Mouse (Mus musculus) lung, postnatal 14 days (tissue): Measurements from ENCODE around the gene Lrrc42.

Experiments used
- DNase-seq: peaks from one replicate; pipeline ENCODE4 v3.0.0; 2021

Gene Lrrc42

DNA sequence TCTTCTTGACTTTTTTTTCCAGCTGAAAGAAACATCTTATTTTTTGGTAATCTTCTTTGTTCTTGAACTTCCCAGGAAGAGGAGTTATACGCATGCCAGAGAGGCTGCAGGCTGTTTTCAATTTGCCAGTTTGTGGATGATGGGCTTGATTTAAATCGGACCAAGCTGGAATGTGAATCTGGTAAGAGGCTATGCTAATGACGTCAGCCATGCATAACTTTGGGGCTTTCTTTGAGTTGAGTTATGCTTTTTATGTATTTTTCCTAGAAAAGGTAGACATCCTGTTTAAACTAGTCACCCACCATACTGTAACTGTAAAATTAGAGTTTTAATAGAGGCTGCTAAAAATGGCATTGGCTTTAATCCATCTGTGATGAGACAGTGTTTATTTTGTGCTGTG lies 67.6 kb downstream of the Lrrc42 start:
- no peak for DNase-seq
